Mouse (Mus musculus): ENCODE measurements around the gene A230072I06Rik. TPM values are rescaled to one million over a fixed set of nuclear protein-coding genes. Genes with fewer than 3 reads are reported as not detected.

The A230072I06Rik gene
- total and polyA plus RNA-seq, 3 experiments: not detected

- Histone ChIP-seq H3K9ac (ENCODE audit: control insufficient read depth, low read depth, low read length, poor library complexity, severe bottlenecking) (no peak overlapping the region), H3K4me3 (ENCODE audit: control insufficient read depth in 1 of 2, insufficient read depth in 1 of 2, low read depth in 2 of 2, low read length in 2 of 2) (no peak overlapping the region)
Observed at GRCm38 (mm10) chr8:12312975-12313734, 34.5 kb downstream of the A230072I06Rik start.

DNA sequence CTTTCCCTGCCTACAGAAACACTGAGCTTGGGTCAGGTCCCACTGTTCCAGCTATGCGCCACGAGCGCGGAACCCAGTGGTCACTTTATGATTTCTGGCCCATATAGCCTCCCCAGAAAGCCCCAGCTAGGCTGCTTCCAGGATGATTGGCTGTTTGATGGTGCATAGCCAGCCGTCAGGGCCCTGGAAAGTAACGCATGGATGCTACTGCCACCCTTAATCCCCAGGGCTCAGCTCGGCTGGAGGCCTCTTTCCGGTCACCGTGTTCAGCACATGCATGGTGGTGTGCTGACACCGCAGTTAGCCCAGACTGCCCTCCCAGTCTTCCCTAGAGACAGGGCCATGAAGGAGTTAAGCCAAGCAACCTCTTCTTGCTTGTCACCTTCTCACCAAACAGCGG lies 35.6 kb downstream of the A230072I06Rik start:
- no peaks in the 10 kb centered on the region for H3K79me2 ChIP-seq (ENCODE audit: control insufficient read depth, insufficient read depth, low read length, poor library complexity)
- no peak for DNase-seq (ENCODE audit: low read depth, low spot score)
- no peak overlapping the region for H3K4me3 ChIP-seq (ENCODE audit: control insufficient read depth in 1 of 2, insufficient read depth in 1 of 2, low read depth in 2 of 2, low read length in 2 of 2)
- no peak overlapping the region for H3K9ac ChIP-seq (ENCODE audit: control insufficient read depth, low read depth, low read length, poor library complexity, severe bottlenecking)
- no peaks in the 10 kb centered on the region for H3K36me3 ChIP-seq (ENCODE audit: control insufficient read depth in 1 of 2, insufficient read depth in 2 of 2, low read length in 2 of 2)
- no peaks in the 10 kb centered on the region for H3K4me1 ChIP-seq (ENCODE audit: control insufficient read depth in 1 of 2, insufficient read depth in 2 of 2, low read length in 2 of 2)
- TF ChIP-seq CHD2 (IDR thresholded peaks at IDR 0.05; ENCODE audit: low read length): no peak
- no peak for TF ChIP-seq GABPA (IDR thresholded peaks at IDR 0.05; ENCODE audit: low read depth, low read length)
- TF ChIP-seq CTCF (IDR thresholded peaks at IDR 0.05 in 2 of 3, conservative IDR thresholded peaks at IDR 0.05 in 1 of 3; ENCODE audit: control insufficient read depth in 1 of 3, insufficient read depth in 1 of 3, low read depth in 2 of 3, low read length in 3 of 3, poor library complexity in 1 of 3, severe bottlenecking in 1 of 3): no peak
- no peak for TF ChIP-seq GATA1 (IDR thresholded peaks at IDR 0.05; ENCODE audit: low read depth, low read length)
- TF ChIP-seq KAT2A (conservative IDR thresholded peaks at IDR 0.05; ENCODE audit: low read depth, low read length): no peak
- TF ChIP-seq TCF12 (IDR thresholded peaks at IDR 0.05; ENCODE audit: low read depth, low read length): no peak
- TF ChIP-seq NELFE (IDR thresholded peaks at IDR 0.05; ENCODE audit: low read depth, low read length): no peak
- no peak for TF ChIP-seq RAD21 (IDR thresholded peaks at IDR 0.05; ENCODE audit: low read depth, low read length)
- TF ChIP-seq TBP (IDR thresholded peaks at IDR 0.05; ENCODE audit: low read depth, low read length): no peak
- TF ChIP-seq MAZ (IDR thresholded peaks at IDR 0.05; ENCODE audit: low read depth, low read length): no peak
- no peak for TF ChIP-seq ETS1 (IDR thresholded peaks at IDR 0.05; ENCODE audit: low read depth, low read length)
- no peak for TF ChIP-seq BHLHE40 (IDR thresholded peaks at IDR 0.05; ENCODE audit: borderline replicate concordance, low read depth, low read length)
- no peak for TF ChIP-seq ELF1 (IDR thresholded peaks at IDR 0.05; ENCODE audit: low read depth, low read length)
- TF ChIP-seq MAX (IDR thresholded peaks at IDR 0.05; ENCODE audit: low read length): no peak
- no peak for TF ChIP-seq NRF1 (IDR thresholded peaks at IDR 0.05; ENCODE audit: insufficient read depth, low read depth, low read length, poor library complexity, severe bottlenecking)
- TF ChIP-seq MYB (IDR thresholded peaks at IDR 0.05; ENCODE audit: low read depth, low read length): no peak
- no peaks in the 10 kb centered on the region for H3K27me3 ChIP-seq (ENCODE audit: control insufficient read depth in 1 of 2, insufficient read depth in 2 of 2, low read length in 2 of 2)
- no peak overlapping the region for H3K27ac ChIP-seq (ENCODE audit: control insufficient read depth, low read depth, low read length)
- H3K9me3 ChIP-seq (replicated peaks; ENCODE audit: insufficient read depth, low read length): no peaks in the 10 kb centered on the region

More at GRCm38 (mm10) chr8:12312975-12313734, 34.5 kb downstream of the A230072I06Rik start:
- no peak for DNase-seq (ENCODE audit: low read depth, low spot score)
- TF ChIP-seq RAD21 (IDR thresholded peaks at IDR 0.05; ENCODE audit: low read depth, low read length) (no peak), GABPA (IDR thresholded peaks at IDR 0.05; ENCODE audit: low read depth, low read length) (no peak), CTCF (IDR thresholded peaks at IDR 0.05 in 2 of 3, conservative IDR thresholded peaks at IDR 0.05 in 1 of 3; ENCODE audit: control insufficient read depth in 1 of 3, insufficient read depth in 1 of 3, low read depth in 2 of 3, low read length in 3 of 3, poor library complexity in 1 of 3, severe bottlenecking in 1 of 3) (no peak), EP300 (IDR thresholded peaks at IDR 0.05; ENCODE audit: low read depth in 1 of 2, low read length in 2 of 2) (no peak), UBTF (IDR thresholded peaks at IDR 0.05; ENCODE audit: borderline replicate concordance, insufficient read depth, low read depth, low read length) (no peak), JUND (IDR thresholded peaks at IDR 0.05; ENCODE audit: low read depth, low read length) (no peak), TAL1 (IDR thresholded peaks at IDR 0.05; ENCODE audit: low read length) (no peak), MAFK (IDR thresholded peaks at IDR 0.05; ENCODE audit: borderline replicate concordance, low read depth, low read length) (no peak)
- Histone ChIP-seq H3K27ac (ENCODE audit: control insufficient read depth, low read depth, low read length) (no peak overlapping the region), H3K4me1 (ENCODE audit: control insufficient read depth in 1 of 2, insufficient read depth in 2 of 2, low read length in 2 of 2) (no peaks in the 10 kb centered on the region), H3K79me2 (ENCODE audit: control insufficient read depth, insufficient read depth, low read length, poor library complexity) (no peaks in the 10 kb centered on the region), H3K27me3 (ENCODE audit: control insufficient read depth in 1 of 2, insufficient read depth in 2 of 2, low read length in 2 of 2) (no peaks in the 10 kb centered on the region), H3K9me3 (replicated peaks; ENCODE audit: insufficient read depth, low read length) (no peaks in the 10 kb centered on the region), H3K36me3 (ENCODE audit: control insufficient read depth in 1 of 2, insufficient read depth in 2 of 2, low read length in 2 of 2) (no peaks in the 10 kb centered on the region)
